Mouse (Mus musculus) hindbrain, embryonic 15.5 days (tissue): Measurements from ENCODE around the gene Bcam. TPM values are rescaled to one million over a fixed set of nuclear protein-coding genes. Genes with fewer than 3 reads are reported as not detected.
"Not testable (repeated sequence)": the region's sequence is repeated elsewhere in the genome, so short reads cannot be mapped to it uniquely, and the experiment has no call there.

Source experiments
- ATAC-seq: fragments of 200-750 bp; cut with Nextera tagmentation; 2 replicates; pipeline ENCODE4 v1.8.0; 2017; ENCODE audit warnings: low read depth, moderate number of reproducible peaks, moderate TSS enrichment; ENCODE audit not compliant: low FRiP score
- H3K27ac ChIP-seq: fragments of 300-500 bp; sonication (generic); replicated peaks from 2 replicates; pipeline ENCODE4 v1.5.1; 2015; ENCODE audit warnings: mild to moderate bottlenecking, inconsistent platforms
- H3K27me3 ChIP-seq: fragments of 300-500 bp; sonication (generic); 2 replicates; pipeline ENCODE4 v1.6.1; 2015; ENCODE audit warnings: control low read depth, inconsistent platforms
- H3K36me3 ChIP-seq: fragments of 300-500 bp; sonication (generic); 2 replicates; pipeline ENCODE4 v1.6.1; 2015; ENCODE audit warnings: control low read depth, inconsistent platforms
- H3K4me1 ChIP-seq: fragments of 300-500 bp; sonication (generic); replicated peaks from 2 replicates; pipeline ENCODE4 v1.6.1; 2015; ENCODE audit warnings: control low read depth, inconsistent platforms
- H3K4me2 ChIP-seq: fragments of 300-500 bp; sonication (generic); 2 replicates; pipeline ENCODE4 v1.6.1; 2015; ENCODE audit warnings: moderate library complexity, mild to moderate bottlenecking, inconsistent platforms
- H3K4me3 ChIP-seq: fragments of 300-500 bp; sonication (generic); 2 replicates; pipeline ENCODE4 v1.5.1; 2015; ENCODE audit warnings: mild to moderate bottlenecking, inconsistent platforms
- H3K9ac ChIP-seq: fragments of 300-500 bp; sonication (generic); 2 replicates; pipeline ENCODE4 v1.6.1; 2015; ENCODE audit warnings: inconsistent platforms
- H3K9me3 ChIP-seq: fragments of 300-500 bp; sonication (generic); 2 replicates; pipeline ENCODE4 v1.6.1; 2016; ENCODE audit warnings: control low read depth, inconsistent platforms
- WGBS: fragments of 180-500 bp; shearing (Covaris S2); methylation state at CpG from one replicate; pipeline ENCODE4 v1.1.7; 2015; 5-methylcytosine and 5-hydroxymethylcytosine counted together
- polyA plus RNA-seq: library from polyadenylated mRNA; unstranded; fragments of >200 nt; fragmentation: Nextera tagmentation; extraction: Ambion mirVana; gene quantifications from 2 replicates; pipeline ENCODE4 v1.2.1, GENCODE M21; 2015

The Bcam gene
- polyA plus RNA-seq, 1 experiment from 2014 or later = 20.7 TPM

- Histone ChIP-seq H3K4me1 (no peaks in the 10 kb centered on the region), H3K4me2 (no peak overlapping the region), H3K27me3 (peaks cover 3% of the 10 kb centered on the region; the same call in 1 of the 2 replicates), H3K36me3 (no peaks in the 10 kb centered on the region), H3K9me3 (no peaks in the 10 kb centered on the region), H3K27ac (no peak overlapping the region), H3K4me3 (no peak overlapping the region), H3K9ac (no peak overlapping the region)
- 0 out of 2 replicates have a peak, but pooled peaks have one; percentile 36 for ATAC-seq
- WGBS = 22% methylated on average over 6 of the region's 7 CpGs
Measured at GRCm38 (mm10) chr7:19802995-19803394, 32.2 kb upstream of the Bcam start.

- WGBS = 28% methylated on average over 2 of the region's 2 CpGs
- no peaks in the 10 kb centered on the region for H3K36me3 ChIP-seq
- H3K9me3 ChIP-seq = no peaks in the 10 kb centered on the region
- H3K27ac ChIP-seq = no peak overlapping the region
- peaks cover 23% of the 10 kb centered on the region for H3K27me3 ChIP-seq
- H3K9ac ChIP-seq = no peak overlapping the region
- H3K4me1 ChIP-seq = no peaks in the 10 kb centered on the region; the same call in 1 of the 2 replicates
- no peak for ATAC-seq
- H3K4me3 ChIP-seq = no peak overlapping the region
- H3K4me2 ChIP-seq = no peak overlapping the region
Measured at GRCm38 (mm10) chr7:19800764-19801163, 29.9 kb upstream of the Bcam start.

GRCm38 (mm10) chr7:19796697-19797588 lies 26.1 kb upstream of the Bcam start, which contains the start of gene Cblc:
TSS of gene Cblc (minus strand) at chr7:19796809.
- H3K4me3 ChIP-seq = no peak within 1 kb of the TSS
- no peak within 1 kb of the TSS for H3K4me2 ChIP-seq
- ATAC-seq = no peak
- peaks cover 31% of the 10 kb centered on the region for H3K27me3 ChIP-seq
- H3K9me3 ChIP-seq = no peaks in the 10 kb centered on the region
- no peaks in the 10 kb centered on the region for H3K36me3 ChIP-seq
- no peaks in the 10 kb centered on the region; the same call in 1 of the 2 replicates for H3K4me1 ChIP-seq
- no peak within 1 kb of the TSS for H3K9ac ChIP-seq
- H3K27ac ChIP-seq = no peak within 1 kb of the TSS
- 3% methylated on average over 31 of the region's 32 CpGs for WGBS

GRCm38 (mm10) chr7:19796254-19796653 lies 25.4 kb upstream of the Bcam start:
- no peaks in the 10 kb centered on the region for H3K36me3 ChIP-seq
- H3K27me3 ChIP-seq = peaks cover 31% of the 10 kb centered on the region
- H3K9ac ChIP-seq = no peak overlapping the region
- 9% methylated on average over 18 of the region's 18 CpGs for whole genome bisulfite sequencing
- H3K4me3 ChIP-seq = no peak overlapping the region
- H3K4me1 ChIP-seq = no peaks in the 10 kb centered on the region; the same call in 1 of the 2 replicates
- H3K27ac ChIP-seq = no peak overlapping the region
- ATAC-seq = no peak
- H3K9me3 ChIP-seq = no peaks in the 10 kb centered on the region
- no peak overlapping the region for H3K4me2 ChIP-seq

- no peak for ATAC-seq
- Histone ChIP-seq H3K9ac (no peak overlapping the region), H3K4me3 (no peak overlapping the region), H3K9me3 (no peaks in the 10 kb centered on the region), H3K4me2 (no peak overlapping the region), H3K4me1 (no peaks in the 10 kb centered on the region; the same call in 1 of the 2 replicates), H3K36me3 (no peaks in the 10 kb centered on the region), H3K27ac (no peak overlapping the region), H3K27me3 (peaks cover 37% of the 10 kb centered on the region)
- WGBS = 65% methylated on average over 2 of the region's 2 CpGs
Measured at GRCm38 (mm10) chr7:19795236-19795635, 24.4 kb upstream of the Bcam start.

GRCm38 (mm10) chr7:19792701-19793630 lies 22.1 kb upstream of the Bcam start:
- no peak overlapping the region for H3K9ac ChIP-seq
- peaks cover 4% of the 10 kb centered on the region for H3K4me1 ChIP-seq
- no peak overlapping the region for H3K4me3 ChIP-seq
- 87% methylated on average over 19 of the region's 19 CpGs for WGBS
- no peak overlapping the region for H3K27ac ChIP-seq
- ATAC-seq = no peak
- no peaks in the 10 kb centered on the region for H3K36me3 ChIP-seq
- no peaks in the 10 kb centered on the region for H3K9me3 ChIP-seq
- peaks cover 37% of the 10 kb centered on the region for H3K27me3 ChIP-seq
- no peak overlapping the region for H3K4me2 ChIP-seq

- H3K4me2 ChIP-seq, H3K36me3 ChIP-seq, H3K4me3 ChIP-seq, H3K4me1 ChIP-seq, H3K9me3 ChIP-seq, ATAC-seq, H3K27ac ChIP-seq, H3K9ac ChIP-seq: not testable (repeated sequence)
- WGBS = 83% methylated on average over 2 of the region's 2 CpGs
- peaks cover 25% of the 10 kb centered on the region for H3K27me3 ChIP-seq
Measured at GRCm38 (mm10) chr7:19791504-19791903, 20.7 kb upstream of the Bcam start.

- Histone ChIP-seq H3K27me3 (peaks cover 12% of the 10 kb centered on the region), H3K4me3 (peak overlapping the region; percentile 35), H3K9ac (peak overlapping the region; percentile 35; the same call in 1 of the 2 replicates), H3K4me2 (peak overlapping the region; percentile 70), H3K36me3 (no peaks in the 10 kb centered on the region), H3K9me3 (no peaks in the 10 kb centered on the region), H3K4me1 (peaks cover 4% of the 10 kb centered on the region; the same call in 1 of the 2 replicates), H3K27ac (no peak overlapping the region)
- 1% methylated on average over 19 of the region's 19 CpGs for WGBS
- peak; percentile 40 for ATAC-seq
Measured at GRCm38 (mm10) chr7:19789904-19790347, 19.1 kb upstream of the Bcam start.

- Histone ChIP-seq H3K9ac (no peak overlapping the region), H3K27me3 (peaks cover 6% of the 10 kb centered on the region), H3K27ac (no peak overlapping the region), H3K4me3 (no peak overlapping the region), H3K9me3 (no peaks in the 10 kb centered on the region), H3K4me1 (peaks cover 4% of the 10 kb centered on the region; the same call in 1 of the 2 replicates), H3K36me3 (no peaks in the 10 kb centered on the region), H3K4me2 (no peak overlapping the region)
- ATAC-seq = no peak
- 45% methylated on average over 12 of the region's 12 CpGs for WGBS
Measured at GRCm38 (mm10) chr7:19785874-19786458, 15.2 kb upstream of the Bcam start.

GRCm38 (mm10) chr7:19784764-19785535 lies 14.1 kb upstream of the Bcam start:
- no peak overlapping the region for H3K27ac ChIP-seq
- no peaks in the 10 kb centered on the region for H3K9me3 ChIP-seq
- no peak overlapping the region for H3K4me2 ChIP-seq
- H3K9ac ChIP-seq = no peak overlapping the region
- H3K27me3 ChIP-seq = no peaks in the 10 kb centered on the region
- no peak for ATAC-seq
- 40% methylated on average over 11 of the region's 11 CpGs for WGBS
- no peaks in the 10 kb centered on the region for H3K36me3 ChIP-seq
- no peak overlapping the region for H3K4me3 ChIP-seq
- peaks cover 4% of the 10 kb centered on the region; the same call in 1 of the 2 replicates for H3K4me1 ChIP-seq

GRCm38 (mm10) chr7:19783630-19784029 lies 12.8 kb upstream of the Bcam start:
- no peak overlapping the region for H3K4me3 ChIP-seq
- H3K4me2 ChIP-seq = no peak overlapping the region
- no peak for ATAC-seq
- no peaks in the 10 kb centered on the region for H3K4me1 ChIP-seq
- no peak overlapping the region for H3K27ac ChIP-seq
- no peaks in the 10 kb centered on the region for H3K36me3 ChIP-seq
- no peaks in the 10 kb centered on the region for H3K27me3 ChIP-seq
- H3K9me3 ChIP-seq = no peaks in the 10 kb centered on the region
- WGBS = 69% methylated on average over 8 of the region's 8 CpGs
- no peak overlapping the region for H3K9ac ChIP-seq
